Mouse (Mus musculus) heart, adult 8-10 months (tissue): ENCODE measurements around the gene Klhl32. TPM values are rescaled to one million over a fixed set of nuclear protein-coding genes. Genes with fewer than 3 reads are reported as not detected.
A peak's percentile ranks its signal among the peaks of the same experiment; 100 is the strongest.

Experiments
- DNase-seq: peaks from one replicate; pipeline ENCODE4 v3.0.0; 2022; ENCODE audit warnings: low spot score
- total RNA-seq, 4 experiments: library from RNA; stranded (reverse); gene quantifications; 2 replicates each; pipeline ENCODE4 v1.2.4; 2022

Gene Klhl32
- total RNA-seq, 4 experiments from 2014 or later: 1.2 to 2.0 (median 1.3) TPM

DNA sequence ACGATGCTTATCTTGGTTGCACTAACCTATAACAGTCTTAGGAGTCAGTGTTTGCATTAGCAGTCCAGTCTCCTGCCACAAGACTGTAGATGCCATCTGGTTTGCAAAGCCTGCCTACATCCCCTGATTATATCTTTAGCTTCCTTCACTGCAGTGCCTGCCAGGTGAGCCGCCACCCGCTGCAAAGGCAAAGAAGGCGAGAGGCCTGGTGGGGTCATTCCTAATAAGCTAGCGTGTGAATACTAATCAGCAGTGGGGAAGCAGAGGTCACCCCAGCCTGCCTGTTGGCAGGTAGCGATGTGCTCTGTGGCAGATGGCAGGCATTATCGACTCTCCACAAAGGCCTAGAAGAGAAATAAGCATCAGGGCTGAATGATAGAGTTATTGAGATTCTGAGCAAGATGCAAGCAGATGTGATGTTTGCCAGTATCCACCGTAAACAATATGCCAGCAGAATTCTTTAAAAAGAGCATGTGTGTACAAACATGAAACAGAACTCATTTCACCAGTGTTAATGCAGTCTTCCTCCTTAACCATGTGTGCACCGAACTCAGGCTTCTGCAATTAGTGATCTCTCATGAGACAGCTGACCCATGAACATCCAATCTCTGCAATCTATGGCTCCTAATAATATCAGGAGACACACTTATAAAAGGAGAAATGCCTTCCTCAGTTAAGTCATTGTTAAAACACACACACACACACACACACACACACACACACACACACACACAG lies 219.6 kb downstream of the Klhl32 start:
- no peak for DNase-seq

- DNase-seq: no peak
Measured at GRCm38 (mm10) chr4:24630430-24630829, 220.5 kb downstream of the Klhl32 start.

DNA sequence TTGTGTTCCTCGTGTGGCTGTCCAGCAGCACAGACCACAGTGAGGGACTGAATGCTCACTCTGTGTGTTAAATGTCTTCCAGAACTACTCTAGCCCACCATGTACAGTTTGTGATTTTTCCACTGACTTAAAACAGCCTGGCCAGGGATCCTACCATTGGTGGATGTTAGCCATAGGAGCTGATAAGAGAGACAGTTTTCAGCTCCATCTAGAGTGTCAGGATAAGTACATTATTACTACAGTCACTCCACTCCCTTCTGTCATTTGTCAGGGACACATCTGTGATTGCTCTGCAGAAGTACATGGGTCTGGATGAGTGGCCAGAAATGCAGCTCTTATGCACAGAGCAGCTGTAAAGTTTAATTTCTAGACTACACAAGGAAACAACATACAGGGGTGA lies 223.1 kb downstream of the Klhl32 start:
- DNase-seq: no peak

GRCm38 (mm10) chr4:24626686-24627085 lies 224.2 kb downstream of the Klhl32 start:
- DNase-seq: no peak

DNA sequence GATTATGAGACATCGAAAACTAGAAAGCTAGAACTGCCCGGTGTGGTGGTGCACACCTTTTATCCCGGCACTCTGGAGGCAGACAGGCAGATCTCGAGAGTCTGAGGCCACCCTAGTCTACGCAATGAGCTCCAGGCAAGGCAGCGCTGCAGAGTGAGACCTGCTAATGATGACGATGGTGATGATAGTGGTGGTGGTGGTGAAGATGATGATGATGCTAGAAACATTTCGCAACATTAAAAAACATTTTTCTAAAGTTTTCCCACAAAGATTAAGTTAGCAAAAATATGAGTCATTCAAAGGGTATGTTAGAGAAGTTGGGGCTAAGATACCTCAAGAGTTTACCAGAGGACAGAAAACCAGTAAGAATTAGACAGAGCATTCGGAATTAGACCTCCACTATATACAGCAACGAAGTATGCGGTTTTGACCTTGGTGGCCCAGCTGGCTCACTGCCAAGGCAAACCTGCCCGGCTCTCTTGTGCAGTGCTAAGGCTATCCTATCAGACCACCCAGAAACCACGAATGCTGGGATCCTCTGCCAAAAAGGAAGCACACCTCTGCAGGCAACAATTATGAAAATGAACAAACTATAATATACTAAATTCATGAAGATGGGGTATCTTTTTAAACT lies 224.9 kb downstream of the Klhl32 start:
- DNase-seq: no peak

- DNase-seq: no peak
Measured at GRCm38 (mm10) chr4:24621422-24622187, 229.3 kb downstream of the Klhl32 start.

- DNase-seq: no peak
Measured at GRCm38 (mm10) chr4:24620440-24620839, 230.5 kb downstream of the Klhl32 start.

DNA sequence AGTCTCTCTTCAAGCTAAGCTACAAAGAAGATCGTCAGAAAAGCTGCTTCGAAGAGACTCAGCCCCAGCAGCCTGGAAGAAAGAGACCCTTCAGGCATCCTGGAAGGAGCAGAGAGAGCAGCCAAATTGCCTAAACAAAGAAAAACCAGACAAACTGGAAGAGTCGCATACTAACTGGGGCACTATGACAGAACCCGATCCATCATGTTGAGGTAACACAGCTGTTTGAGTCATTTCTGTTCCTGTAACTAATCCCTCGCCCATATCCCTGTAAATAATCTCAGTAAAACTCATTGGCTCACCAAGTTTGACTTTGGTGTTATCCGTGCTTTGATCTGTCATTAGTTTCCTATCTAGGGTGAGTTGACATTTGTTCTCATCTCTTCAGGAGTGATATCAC lies 230.9 kb downstream of the Klhl32 start:
- DNase-seq: no peak

DNA sequence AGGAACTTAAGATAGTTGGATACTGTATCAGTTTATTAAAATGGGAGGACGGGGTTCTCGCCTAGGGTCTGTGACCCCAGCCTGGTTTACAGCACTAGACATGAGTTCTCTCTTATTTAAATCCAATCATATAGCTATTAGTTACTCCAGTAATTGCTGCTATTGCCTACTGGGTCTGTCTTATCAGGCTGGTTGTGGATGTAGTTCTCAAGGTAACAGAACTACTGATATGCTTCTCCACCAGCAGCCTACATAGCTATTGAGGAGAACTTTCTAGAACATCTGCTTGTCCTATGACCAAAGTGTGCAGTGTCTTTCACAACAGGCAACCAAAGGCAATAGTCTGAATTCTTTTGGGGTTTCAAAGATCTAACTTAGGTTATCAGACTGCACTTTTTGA lies 241.4 kb downstream of the Klhl32 start:
- no peak for DNase-seq

GRCm38 (mm10) chr4:24609085-24609484 lies 241.8 kb downstream of the Klhl32 start:
- DNase-seq: no peak

- DNase-seq: no peak
Measured at GRCm38 (mm10) chr4:24601711-24602110, 249.2 kb downstream of the Klhl32 start.

DNA sequence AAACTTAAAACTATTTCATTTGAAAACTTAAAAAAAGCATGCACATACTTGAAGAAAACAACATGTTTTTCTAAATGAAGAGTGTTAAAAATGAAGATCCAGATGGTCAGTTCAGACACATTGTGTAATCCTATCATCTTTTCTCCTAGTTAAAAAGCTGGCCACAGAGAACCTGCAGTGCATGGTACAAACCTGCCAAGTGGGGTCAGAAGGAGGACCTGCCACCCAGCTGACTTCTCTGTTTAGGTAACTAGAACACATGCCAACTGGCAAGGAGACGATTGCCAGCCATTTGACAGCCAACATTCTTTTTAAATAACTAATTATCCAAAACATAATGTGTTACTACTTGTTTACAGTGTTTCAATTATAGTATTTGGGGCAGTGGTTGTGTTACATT lies 252.3 kb downstream of the Klhl32 start:
- no peak for DNase-seq

- no peak for DNase-seq
Measured at GRCm38 (mm10) chr4:24596942-24597611, 253.8 kb downstream of the Klhl32 start.

- DNase-seq: no peak
Measured at GRCm38 (mm10) chr4:24594824-24595223, 256.1 kb downstream of the Klhl32 start.

GRCm38 (mm10) chr4:24583997-24584396 lies 266.9 kb downstream of the Klhl32 start:
- no peak for DNase-seq

- DNase-seq: no peak
Measured at GRCm38 (mm10) chr4:24582295-24582694, 268.6 kb downstream of the Klhl32 start.

DNA sequence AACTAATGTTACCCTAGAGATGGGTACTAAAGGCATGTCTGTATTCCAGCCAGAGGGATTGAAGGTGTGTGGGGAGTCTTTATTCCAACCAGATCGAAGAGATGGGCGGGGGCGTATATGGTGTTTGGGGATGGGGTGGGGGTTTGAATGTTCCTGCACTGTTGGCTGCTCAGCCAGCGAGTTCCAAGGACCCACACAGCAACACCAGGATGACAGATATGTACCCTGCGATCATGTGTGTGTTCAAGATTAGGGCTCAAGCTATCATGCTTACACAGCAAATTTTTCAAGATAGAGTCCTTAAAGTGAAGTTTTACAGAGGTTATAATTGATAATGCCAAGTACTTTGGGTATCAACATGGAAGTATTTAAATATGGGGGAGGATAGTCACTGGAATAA lies 273.3 kb downstream of the Klhl32 start:
- DNase-seq: no peak

DNA sequence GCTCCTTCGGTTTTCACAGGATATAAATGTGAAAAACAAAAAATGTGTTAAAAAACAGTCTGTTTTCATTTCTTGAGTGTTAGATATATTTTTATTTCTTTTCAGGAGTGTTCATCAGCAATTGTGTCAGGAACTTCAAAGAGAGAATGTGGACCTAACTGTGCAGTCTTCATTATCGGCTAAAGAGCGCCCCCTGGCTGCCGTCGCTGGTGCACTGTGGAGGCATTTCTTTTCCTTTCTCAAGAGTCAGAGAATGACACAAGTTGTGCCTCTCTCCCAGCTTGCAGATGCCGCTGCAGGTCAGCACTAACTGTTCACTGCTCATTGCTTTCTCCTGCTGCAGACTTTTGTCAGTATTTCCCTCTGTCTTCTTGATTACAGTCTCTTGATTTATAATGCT lies 276.6 kb downstream of the Klhl32 start:
- peak; percentile 51 for DNase-seq

DNA sequence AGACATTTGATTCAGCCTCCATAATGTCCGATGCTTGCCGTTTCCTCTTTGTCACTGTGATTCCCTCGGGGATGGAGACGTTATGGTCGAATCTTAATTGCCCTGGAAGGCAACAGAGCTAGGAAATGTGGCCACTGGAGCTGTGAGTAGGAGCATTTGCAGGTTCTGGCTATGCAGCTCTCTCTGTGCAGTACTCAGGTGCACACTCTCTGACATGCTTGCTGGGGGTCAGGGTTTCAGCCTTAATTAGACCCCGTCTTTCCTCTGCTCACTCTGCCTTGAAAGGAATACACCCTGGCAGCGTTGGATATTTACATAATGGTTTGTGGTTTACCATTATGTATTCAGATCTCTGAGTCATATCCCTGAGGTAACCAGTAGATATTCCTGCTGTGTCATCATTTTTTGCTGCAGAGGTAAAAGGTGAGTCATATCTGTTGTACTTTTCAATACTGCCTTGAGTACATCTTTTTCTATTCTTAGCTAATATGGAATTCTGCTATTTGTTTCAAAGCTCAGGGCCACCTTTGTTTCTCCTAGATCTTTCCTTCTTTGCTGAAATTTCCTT lies 281.9 kb downstream of the Klhl32 start:
- DNase-seq: no peak

DNA sequence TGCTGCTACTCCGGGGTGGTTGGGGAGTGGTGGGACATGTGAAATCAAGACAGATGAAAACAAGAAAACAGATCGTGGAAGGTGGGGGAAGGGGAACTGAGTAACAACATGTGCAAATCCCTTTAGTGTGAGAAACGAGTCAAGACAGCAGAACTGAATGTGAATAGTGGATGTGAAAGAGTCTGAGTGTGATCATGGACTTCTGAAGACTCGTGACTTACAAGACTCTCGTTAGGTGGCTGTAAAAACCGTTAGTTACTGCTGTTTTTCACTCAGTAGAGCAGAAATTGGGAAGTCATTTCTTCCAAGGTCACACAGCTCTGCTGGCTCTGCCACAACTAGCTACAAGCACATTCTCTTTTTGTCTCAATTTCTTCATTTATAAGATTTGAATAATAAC lies 282.9 kb downstream of the Klhl32 start:
- DNase-seq: no peak
